Comparison of ENCODE assay signal across 7 mouse cellular contexts in genomic region chr16:35155391-35156305, GRCm38 (mm10). TPM values are rescaled to one million over a fixed set of nuclear protein-coding genes. Genes with fewer than 3 reads are reported as not detected.
A peak's percentile ranks its signal among the peaks of the same experiment; 100 is the strongest.
DNase-seq lines count a peak whose midpoint lies in the region; ATAC-seq and TF ChIP-seq lines count a peak whose summit lies in the region.

No protein-coding gene starts in this region.

- peak overlapping the region; percentile 77 for H3K27ac ChIP-seq in heart, adult 2 months
- H3K27ac ChIP-seq in intestine, postnatal 0 days (ENCODE audit: low read depth, low read length), result peak overlapping the region; percentile 54; the same call in 1 of the 2 replicates
- H3K27ac ChIP-seq in limb, embryonic 13.5 days, result no peak overlapping the region
- H3K27ac ChIP-seq in midbrain, embryonic 12.5 days (replicated peaks), result peak overlapping the region; percentile 86
- H3K27ac ChIP-seq in stomach, embryonic 15.5 days, result peak overlapping the region; percentile 85

- under 1% methylated on average over 86 of the region's 87 CpGs for whole genome bisulfite sequencing in heart, adult 2 months
- WGBS in intestine, postnatal 0 days, result under 1% methylated on average over 75 of the region's 87 CpGs
- WGBS in limb, embryonic 13.5 days, result under 1% methylated on average over 80 of the region's 87 CpGs
- WGBS in midbrain, embryonic 12.5 days, result under 1% methylated on average over 79 of the region's 87 CpGs
- 1% methylated on average over 84 of the region's 87 CpGs for WGBS in stomach, embryonic 15.5 days

- H3K36me3 ChIP-seq in heart, adult 2 months (ENCODE audit: control insufficient read depth, insufficient read depth, low read length), result no peaks in the 10 kb centered on the region
- H3K36me3 ChIP-seq in intestine, postnatal 0 days (ENCODE audit: control insufficient read depth, insufficient read depth), result no peaks in the 10 kb centered on the region
- H3K36me3 ChIP-seq in limb, embryonic 13.5 days, result no peaks in the 10 kb centered on the region
- H3K36me3 ChIP-seq in midbrain, embryonic 12.5 days, result no peaks in the 10 kb centered on the region
- H3K36me3 ChIP-seq in stomach, embryonic 15.5 days, result no peaks in the 10 kb centered on the region

- H3K9me3 ChIP-seq in intestine, postnatal 0 days (ENCODE audit: control insufficient read depth), result no peaks in the 10 kb centered on the region
- no peaks in the 10 kb centered on the region for H3K9me3 ChIP-seq in limb, embryonic 13.5 days
- H3K9me3 ChIP-seq in midbrain, embryonic 12.5 days, result no peaks in the 10 kb centered on the region
- no peaks in the 10 kb centered on the region for H3K9me3 ChIP-seq in stomach, embryonic 15.5 days

- TF ChIP-seq POLR2A in heart, adult 2 months (IDR thresholded peaks at IDR 0.05; ENCODE audit: insufficient read depth, low read depth, low read length), result peak; percentile 32; the same call in 1 of the 2 replicates

- intact Hi-C loops in heart, adult 2 months (cut with DNase I), result loop anchor here (1.0 to 10.0 kb wide), 4 partner anchors 44 to 115 kb away; no protein-coding TSS in a partner anchor

- peaks cover 1% of the 10 kb centered on the region; the same call in 1 of the 2 replicates for H3K4me1 ChIP-seq in heart, adult 2 months (ENCODE audit: control insufficient read depth, insufficient read depth, low read length)
- H3K4me1 ChIP-seq in intestine, postnatal 0 days (replicated peaks; ENCODE audit: control insufficient read depth, insufficient read depth, low read length), result no peaks in the 10 kb centered on the region
- peaks cover 38% of the 10 kb centered on the region for H3K4me1 ChIP-seq in limb, embryonic 13.5 days
- peaks cover 41% of the 10 kb centered on the region for H3K4me1 ChIP-seq in midbrain, embryonic 12.5 days
- peaks cover 23% of the 10 kb centered on the region for H3K4me1 ChIP-seq in stomach, embryonic 15.5 days

- H3K4me3 ChIP-seq in heart, adult 2 months, result peak overlapping the region; percentile 51
- H3K4me3 ChIP-seq in intestine, postnatal 0 days (ENCODE audit: low read depth, low read length), result peak overlapping the region; percentile 68
- H3K4me3 ChIP-seq in limb, embryonic 13.5 days, result peak overlapping the region; percentile 76
- peak overlapping the region; percentile 76 for H3K4me3 ChIP-seq in midbrain, embryonic 12.5 days
- peak overlapping the region; percentile 68 for H3K4me3 ChIP-seq in stomach, embryonic 15.5 days (replicated peaks)

- H3K4me2 ChIP-seq in intestine, postnatal 0 days (replicated peaks; ENCODE audit: low read depth), result peak overlapping the region; percentile 93
- H3K4me2 ChIP-seq in limb, embryonic 13.5 days (replicated peaks), result peak overlapping the region; percentile 94
- peak overlapping the region; percentile 94 for H3K4me2 ChIP-seq in midbrain, embryonic 12.5 days (replicated peaks)
- H3K4me2 ChIP-seq in stomach, embryonic 15.5 days, result peak overlapping the region; percentile 97

- peak; percentile 53 for TF ChIP-seq CTCF in heart, adult 2 months (IDR thresholded peaks at IDR 0.05)
- peak; percentile 67 for TF ChIP-seq CTCF in intestine, postnatal 0 days (IDR thresholded peaks at IDR 0.05; ENCODE audit: low read depth)

- ATAC-seq in intestine, postnatal 0 days, result peak; percentile 14; the same call in 1 of the 2 replicates
- ATAC-seq in limb, embryonic 13.5 days (ENCODE audit: low FRiP score, low read depth), result peak; percentile 26; the same call in 1 of the 2 replicates
- ATAC-seq in midbrain, embryonic 12.5 days (ENCODE audit: low FRiP score, low read depth), result peak; percentile 41
- ATAC-seq in stomach, embryonic 15.5 days (ENCODE audit: insufficient read depth, low FRiP score, low read depth), result peak; percentile 29; the same call in 1 of the 2 replicates

- H3K9ac ChIP-seq in heart, adult 2 months (ENCODE audit: low read depth, low read length), result peak overlapping the region; percentile 83
- H3K9ac ChIP-seq in intestine, postnatal 0 days (ENCODE audit: low read depth, low read length), result peak overlapping the region; percentile 53
- peak overlapping the region; percentile 84 for H3K9ac ChIP-seq in limb, embryonic 13.5 days
- H3K9ac ChIP-seq in midbrain, embryonic 12.5 days (replicated peaks), result peak overlapping the region; percentile 86
- H3K9ac ChIP-seq in stomach, embryonic 15.5 days, result peak overlapping the region; percentile 50

- peaks cover 1% of the 10 kb centered on the region for H3K27me3 ChIP-seq in heart, adult 2 months (ENCODE audit: control insufficient read depth, insufficient read depth, low read length)
- H3K27me3 ChIP-seq in intestine, postnatal 0 days (replicated peaks; ENCODE audit: control insufficient read depth, insufficient read depth, low read length), result peaks cover 59% of the 10 kb centered on the region
- H3K27me3 ChIP-seq in limb, embryonic 13.5 days, result peaks cover 71% of the 10 kb centered on the region
- peaks cover 66% of the 10 kb centered on the region for H3K27me3 ChIP-seq in midbrain, embryonic 12.5 days
- peaks cover 51% of the 10 kb centered on the region for H3K27me3 ChIP-seq in stomach, embryonic 15.5 days (replicated peaks)

- peak; percentile 71 for DNase-seq in adrenal gland, postnatal 36 days
- DNase-seq in cerebellum, postnatal 25 days, result peak; percentile 64 to 73
- peak; percentile 71 to 73 for DNase-seq in heart, adult 2 months

- H3K79me2 ChIP-seq in heart, adult 2 months (replicated peaks; ENCODE audit: control insufficient read depth, insufficient read depth, low read length), result no peaks in the 10 kb centered on the region; the same call in 1 of the 2 replicates

- TF ChIP-seq EP300 in heart, adult 2 months (IDR thresholded peaks at IDR 0.05; ENCODE audit: insufficient read depth, low read depth, low read length), result no peak

RNA-seq across cellular contexts. Expression of gene Adcy5, which starts 1.0 kb away (rescaled TPM):
- 10 to 100 TPM in 1 of 2 experiments, 1 to 10 TPM in 1; 7.8 to 13.9 TPM for total RNA-seq in adrenal gland, postnatal 36 days (2021)
- total RNA-seq in heart, adult 2 months (2021), result 10 to 100 TPM; 52.9 to 56.2 TPM
- 47.1 and 67.3 TPM in 2 replicates for polyA plus RNA-seq in heart, adult 2 months (2012; rRNA removed)
- polyA plus RNA-seq in intestine, postnatal 0 days (2015; fragmentation: Nextera tagmentation; extraction: Ambion mirVana), result 1.8 and 2.0 TPM in 2 replicates
- polyA plus RNA-seq in limb, embryonic 13.5 days (2015; fragmentation: Nextera tagmentation; extraction: Ambion mirVana), result 2.3 and 2.6 TPM in 2 replicates
- 3.2 and 3.6 TPM in 2 replicates for polyA plus RNA-seq in midbrain, embryonic 12.5 days (2016; fragmentation: Nextera tagmentation; extraction: Ambion mirVana)
- 3.0 and 3.3 TPM in 2 replicates for polyA plus RNA-seq in stomach, embryonic 15.5 days (2015; fragmentation: Nextera tagmentation; extraction: Ambion mirVana)

Comparison
In these comparisons a context has a peak if more than half of its experiments do, and no peak if none do; other contexts are left out.
1. RNA of gene Adcy5, which starts 1.0 kb away (polyA plus RNA-seq): 47.1 to 67.3 TPM in heart, adult 2 months; 3.2 to 3.6 TPM in midbrain, embryonic 12.5 days, 3.0 to 3.3 TPM in stomach, embryonic 15.5 days, 2.3 to 2.6 TPM in limb, embryonic 13.5 days and 1.8 to 2.0 TPM in intestine, postnatal 0 days; every median in the first group is over 10 times any median in the second.
2. Peak in every context shown above with its lines, with median percentiles within 50 percentile points of each other: DNase-seq, H3K4me3 ChIP-seq, H3K9ac ChIP-seq, ATAC-seq and H3K4me2 ChIP-seq.